Mouse (Mus musculus) erythroblast, embryonic 14.5 days (primary cell): ENCODE data around the gene Pex7.

Source experiments
- GATA1 ChIP-seq: IDR thresholded peaks from 2 replicates; pipeline ENCODE4 v1.6.1; 2012; ENCODE audit warnings: low read length, inconsistent platforms, mixed read lengths
- TAL1 ChIP-seq: IDR thresholded peaks from 3 replicates; pipeline ENCODE4 v1.6.1; 2012; ENCODE audit warnings: low read length, inconsistent platforms, mixed read lengths

- no peak for TF ChIP-seq GATA1
- no peak for TF ChIP-seq TAL1
Measured at GRCm38 (mm10) chr10:19946644-19947043, 39.2 kb upstream of the Pex7 start.
